Mouse (Mus musculus): ENCODE results near the gene Kpna1. TPM values are rescaled to one million over a fixed set of nuclear protein-coding genes. Genes with fewer than 3 reads are reported as not detected.
"Not testable (repeated sequence)": the region's sequence is repeated elsewhere in the genome, so short reads cannot be mapped to it uniquely, and the experiment has no call there.

Kpna1 gene
- 85.5 and 88.4 TPM in 2 replicates for polyA plus RNA-seq (2015; fragmentation: Nextera tagmentation; extraction: Ambion mirVana)

- H3K4me2 ChIP-seq (ENCODE audit: low read length); H3K27me3 ChIP-seq (replicated peaks; ENCODE audit: control insufficient read depth, insufficient read depth, low read length); H3K4me3 ChIP-seq (replicated peaks; ENCODE audit: low read length); H3K9ac ChIP-seq (replicated peaks; ENCODE audit: low read depth, low read length); H3K27ac ChIP-seq (ENCODE audit: low read length); H3K9me3 ChIP-seq (ENCODE audit: control insufficient read depth, low read length); H3K36me3 ChIP-seq (ENCODE audit: control insufficient read depth, insufficient read depth); H3K4me1 ChIP-seq (replicated peaks; ENCODE audit: control insufficient read depth, insufficient read depth, low read length); ATAC-seq: not testable (repeated sequence)
- WGBS: 85% methylated on average over 1 of the region's 1 CpGs
These were observed at the start of gene Kpna1 for GRCm38 (mm10) chr16:35978450-35978849. Gene Kpna1, plus strand, starts transcription at chr16:35978750.

GRCm38 (mm10) chr16:35932179-35933055 lies 46.1 kb upstream of the Kpna1 start:
- 88% methylated on average over 19 of the region's 19 CpGs for WGBS
- no peak for ATAC-seq
- Histone ChIP-seq H3K4me2 (ENCODE audit: low read length) (no peak overlapping the region), H3K4me1 (replicated peaks; ENCODE audit: control insufficient read depth, insufficient read depth, low read length) (no peaks in the 10 kb centered on the region), H3K4me3 (replicated peaks; ENCODE audit: low read length) (no peak overlapping the region), H3K36me3 (ENCODE audit: control insufficient read depth, insufficient read depth) (no peaks in the 10 kb centered on the region), H3K9ac (replicated peaks; ENCODE audit: low read depth, low read length) (no peak overlapping the region), H3K27ac (ENCODE audit: low read length) (no peak overlapping the region), H3K27me3 (replicated peaks; ENCODE audit: control insufficient read depth, insufficient read depth, low read length) (no peaks in the 10 kb centered on the region), H3K9me3 (ENCODE audit: control insufficient read depth, low read length) (no peaks in the 10 kb centered on the region)

- Histone ChIP-seq H3K4me1 (replicated peaks; ENCODE audit: control insufficient read depth, insufficient read depth, low read length) (peaks cover under 1% of the 10 kb centered on the region; the same call in 1 of the 2 replicates), H3K36me3 (ENCODE audit: control insufficient read depth, insufficient read depth) (no peaks in the 10 kb centered on the region), H3K4me3 (replicated peaks; ENCODE audit: low read length) (no peak overlapping the region), H3K4me2 (ENCODE audit: low read length) (no peak overlapping the region), H3K27me3 (replicated peaks; ENCODE audit: control insufficient read depth, insufficient read depth, low read length) (no peaks in the 10 kb centered on the region), H3K9ac (replicated peaks; ENCODE audit: low read depth, low read length) (no peak overlapping the region), H3K9me3 (ENCODE audit: control insufficient read depth, low read length) (no peaks in the 10 kb centered on the region), H3K27ac (ENCODE audit: low read length) (no peak overlapping the region)
- ATAC-seq: no peak
- WGBS: 90% methylated on average over 10 of the region's 10 CpGs
These were observed 45.4 kb upstream of the Kpna1 start for GRCm38 (mm10) chr16:35933181-35933580.

GRCm38 (mm10) chr16:35938211-35939151 lies 40.1 kb upstream of the Kpna1 start, which contains the start of the genes Parp9 and Dtx3l:
Gene Parp9, plus strand, starts transcription at chr16:35938470.
Gene Dtx3l, minus strand, starts transcription at chr16:35939151.
- Histone ChIP-seq H3K9ac (replicated peaks; ENCODE audit: low read depth, low read length) (peak within 1 kb of the TSS; percentile 68), H3K4me2 (ENCODE audit: low read length) (peak within 1 kb of the TSS; percentile 91), H3K27me3 (replicated peaks; ENCODE audit: control insufficient read depth, insufficient read depth, low read length) (no peaks in the 10 kb centered on the region), H3K36me3 (ENCODE audit: control insufficient read depth, insufficient read depth) (no peaks in the 10 kb centered on the region), H3K9me3 (ENCODE audit: control insufficient read depth, low read length) (no peaks in the 10 kb centered on the region), H3K27ac (ENCODE audit: low read length) (no peak within 1 kb of the TSS), H3K4me1 (replicated peaks; ENCODE audit: control insufficient read depth, insufficient read depth, low read length) (peaks cover 12% of the 10 kb centered on the region), H3K4me3 (replicated peaks; ENCODE audit: low read length) (peak within 1 kb of the TSS; percentile 58)
- ATAC-seq: peak; percentile 64
- WGBS: under 1% methylated on average over 52 of the region's 52 CpGs

- H3K27me3 ChIP-seq (replicated peaks; ENCODE audit: control insufficient read depth, insufficient read depth, low read length): no peaks in the 10 kb centered on the region
- no peak for ATAC-seq
- no peaks in the 10 kb centered on the region for H3K9me3 ChIP-seq (ENCODE audit: control insufficient read depth, low read length)
- H3K4me1 ChIP-seq (replicated peaks; ENCODE audit: control insufficient read depth, insufficient read depth, low read length): peaks cover 12% of the 10 kb centered on the region
- WGBS: 4% methylated on average over 6 of the region's 6 CpGs
- peak overlapping the region; percentile 58 for H3K4me3 ChIP-seq (replicated peaks; ENCODE audit: low read length)
- no peak overlapping the region; the same call in 1 of the 2 replicates for H3K9ac ChIP-seq (replicated peaks; ENCODE audit: low read depth, low read length)
- H3K36me3 ChIP-seq (ENCODE audit: control insufficient read depth, insufficient read depth): no peaks in the 10 kb centered on the region
- no peak overlapping the region for H3K27ac ChIP-seq (ENCODE audit: low read length)
- H3K4me2 ChIP-seq (ENCODE audit: low read length): peak overlapping the region; percentile 91
These were observed 39.3 kb upstream of the Kpna1 start for GRCm38 (mm10) chr16:35939261-35939660.

- Histone ChIP-seq H3K36me3 (ENCODE audit: control insufficient read depth, insufficient read depth) (no peaks in the 10 kb centered on the region), H3K4me3 (replicated peaks; ENCODE audit: low read length) (peak overlapping the region; percentile 58), H3K27me3 (replicated peaks; ENCODE audit: control insufficient read depth, insufficient read depth, low read length) (no peaks in the 10 kb centered on the region), H3K9ac (replicated peaks; ENCODE audit: low read depth, low read length) (no peak overlapping the region), H3K4me1 (replicated peaks; ENCODE audit: control insufficient read depth, insufficient read depth, low read length) (peaks cover 12% of the 10 kb centered on the region), H3K4me2 (ENCODE audit: low read length) (peak overlapping the region; percentile 91), H3K9me3 (ENCODE audit: control insufficient read depth, low read length) (no peaks in the 10 kb centered on the region), H3K27ac (ENCODE audit: low read length) (no peak overlapping the region)
- peak; percentile 31 for ATAC-seq
- 12% methylated on average over 9 of the region's 9 CpGs for WGBS
These were observed 38.9 kb upstream of the Kpna1 start for GRCm38 (mm10) chr16:35939690-35940089.

- no peaks in the 10 kb centered on the region for H3K36me3 ChIP-seq (ENCODE audit: control insufficient read depth, insufficient read depth)
- WGBS: 83% methylated on average over 7 of the region's 7 CpGs
- peaks cover 12% of the 10 kb centered on the region for H3K4me1 ChIP-seq (replicated peaks; ENCODE audit: control insufficient read depth, insufficient read depth, low read length)
- no peaks in the 10 kb centered on the region for H3K27me3 ChIP-seq (replicated peaks; ENCODE audit: control insufficient read depth, insufficient read depth, low read length)
- no peaks in the 10 kb centered on the region for H3K9me3 ChIP-seq (ENCODE audit: control insufficient read depth, low read length)
- no peak overlapping the region for H3K4me3 ChIP-seq (replicated peaks; ENCODE audit: low read length)
- no peak overlapping the region for H3K4me2 ChIP-seq (ENCODE audit: low read length)
- H3K27ac ChIP-seq (ENCODE audit: low read length): no peak overlapping the region
- H3K9ac ChIP-seq (replicated peaks; ENCODE audit: low read depth, low read length): no peak overlapping the region
- no peak for ATAC-seq
These were observed 37.2 kb upstream of the Kpna1 start for GRCm38 (mm10) chr16:35941382-35941781.

- H3K4me1 ChIP-seq (replicated peaks; ENCODE audit: control insufficient read depth, insufficient read depth, low read length): no peaks in the 10 kb centered on the region
- WGBS: 89% methylated on average over 5 of the region's 5 CpGs
- no peak overlapping the region for H3K9ac ChIP-seq (replicated peaks; ENCODE audit: low read depth, low read length)
- no peak for ATAC-seq
- H3K4me3 ChIP-seq (replicated peaks; ENCODE audit: low read length): no peak overlapping the region
- H3K9me3 ChIP-seq (ENCODE audit: control insufficient read depth, low read length): no peaks in the 10 kb centered on the region
- H3K4me2 ChIP-seq (ENCODE audit: low read length): no peak overlapping the region
- no peaks in the 10 kb centered on the region for H3K36me3 ChIP-seq (ENCODE audit: control insufficient read depth, insufficient read depth)
- H3K27me3 ChIP-seq (replicated peaks; ENCODE audit: control insufficient read depth, insufficient read depth, low read length): no peaks in the 10 kb centered on the region
- no peak overlapping the region for H3K27ac ChIP-seq (ENCODE audit: low read length)
These were observed 29.3 kb upstream of the Kpna1 start for GRCm38 (mm10) chr16:35949264-35949663.

GRCm38 (mm10) chr16:35951216-35951615 lies 27.3 kb upstream of the Kpna1 start:
- H3K36me3 ChIP-seq (ENCODE audit: control insufficient read depth, insufficient read depth): no peaks in the 10 kb centered on the region
- H3K4me1 ChIP-seq (replicated peaks; ENCODE audit: control insufficient read depth, insufficient read depth, low read length): no peaks in the 10 kb centered on the region
- no peak overlapping the region for H3K4me3 ChIP-seq (replicated peaks; ENCODE audit: low read length)
- no peak overlapping the region for H3K27ac ChIP-seq (ENCODE audit: low read length)
- H3K27me3 ChIP-seq (replicated peaks; ENCODE audit: control insufficient read depth, insufficient read depth, low read length): no peaks in the 10 kb centered on the region
- H3K9ac ChIP-seq (replicated peaks; ENCODE audit: low read depth, low read length): no peak overlapping the region
- no peaks in the 10 kb centered on the region for H3K9me3 ChIP-seq (ENCODE audit: control insufficient read depth, low read length)
- H3K4me2 ChIP-seq (ENCODE audit: low read length): no peak overlapping the region
- WGBS: 94% methylated on average over 3 of the region's 3 CpGs
- no peak for ATAC-seq
